Mouse (Mus musculus) neural tube, embryonic 13.5 days (tissue): Measurements from ENCODE around the gene Macf1. TPM values are rescaled to one million over a fixed set of nuclear protein-coding genes. Genes with fewer than 3 reads are reported as not detected.

Experiments
- ATAC-seq: fragments of 200-750 bp; cut with Nextera tagmentation; 2 replicates; pipeline ENCODE4 v1.8.0; 2017; ENCODE audit warnings: low read depth, mild to moderate bottlenecking, moderate TSS enrichment, moderate library complexity
- H3K27ac ChIP-seq: fragments of 300-500 bp; sonication (generic); replicated peaks from 2 replicates; pipeline ENCODE4 v1.5.1; 2015; ENCODE audit warnings: moderate library complexity, mild to moderate bottlenecking, inconsistent platforms
- H3K27me3 ChIP-seq: fragments of 300-500 bp; sonication (generic); 2 replicates; pipeline ENCODE4 v1.6.1; 2015; ENCODE audit warnings: mild to moderate bottlenecking, inconsistent platforms
- H3K36me3 ChIP-seq: fragments of 300-500 bp; sonication (generic); 2 replicates; pipeline ENCODE4 v1.6.1; 2015; ENCODE audit warnings: mild to moderate bottlenecking, inconsistent platforms
- H3K4me1 ChIP-seq: fragments of 300-500 bp; sonication (generic); replicated peaks from 2 replicates; pipeline ENCODE4 v1.6.1; 2015; ENCODE audit warnings: inconsistent platforms
- H3K4me2 ChIP-seq: fragments of 300-500 bp; sonication (generic); 2 replicates; pipeline ENCODE4 v1.6.1; 2015; ENCODE audit warnings: inconsistent platforms, mild to moderate bottlenecking, moderate library complexity
- H3K4me3 ChIP-seq: fragments of 300-500 bp; sonication (generic); 2 replicates; pipeline ENCODE4 v1.5.1; 2015; ENCODE audit warnings: mild to moderate bottlenecking, inconsistent platforms
- H3K9ac ChIP-seq: fragments of 300-500 bp; sonication (generic); 2 replicates; pipeline ENCODE4 v1.6.1; 2015; ENCODE audit warnings: moderate library complexity, mild to moderate bottlenecking, inconsistent platforms
- H3K9me3 ChIP-seq: fragments of 300-500 bp; sonication (generic); 2 replicates; pipeline ENCODE4 v1.6.1; 2016; ENCODE audit warnings: inconsistent platforms
- WGBS: fragments of 180-500 bp; shearing (Covaris S2); methylation state at CpG from one replicate; pipeline ENCODE4 v1.1.7; 2015; 5-methylcytosine and 5-hydroxymethylcytosine counted together
- microRNA-seq: library from miRNA; unstranded; fragments of <30 nt; microRNA quantifications from one replicate; pipeline ENCODE4, GENCODE M21; 2016
- polyA plus RNA-seq: library from polyadenylated mRNA; unstranded; fragments of >200 nt; fragmentation: Nextera tagmentation; extraction: Ambion mirVana; gene quantifications from 2 replicates; pipeline ENCODE4 v1.2.1, GENCODE M21; 2015

Macf1 gene
- polyA plus RNA-seq, 1 experiment from 2014 or later, result 57.7 TPM

GRCm38 (mm10) chr4:123313010-123313409 is 371.1 kb downstream of the Macf1 start:
- no peaks in the 10 kb centered on the region for H3K27me3 ChIP-seq
- H3K4me2 ChIP-seq, result no peak overlapping the region
- H3K9me3 ChIP-seq, result no peaks in the 10 kb centered on the region
- H3K4me3 ChIP-seq, result no peak overlapping the region
- no peak overlapping the region for H3K9ac ChIP-seq
- no peaks in the 10 kb centered on the region for H3K4me1 ChIP-seq
- no peak for ATAC-seq
- H3K36me3 ChIP-seq, result no peaks in the 10 kb centered on the region
- WGBS, result 86% methylated on average over 6 of the region's 6 CpGs
- no peak overlapping the region for H3K27ac ChIP-seq

- 85% methylated on average over 7 of the region's 7 CpGs for WGBS
- Histone ChIP-seq H3K4me3 (no peak overlapping the region), H3K9ac (no peak overlapping the region), H3K27me3 (no peaks in the 10 kb centered on the region), H3K4me1 (no peaks in the 10 kb centered on the region), H3K36me3 (peaks cover 4% of the 10 kb centered on the region; the same call in 1 of the 2 replicates), H3K4me2 (no peak overlapping the region), H3K9me3 (no peaks in the 10 kb centered on the region), H3K27ac (no peak overlapping the region)
- no peak for ATAC-seq
Measured at GRCm38 (mm10) chr4:123311845-123312244, 372.3 kb downstream of the Macf1 start.

- H3K4me1 ChIP-seq, result no peaks in the 10 kb centered on the region
- H3K4me2 ChIP-seq, result no peak overlapping the region
- H3K27ac ChIP-seq, result no peak overlapping the region
- peaks cover 17% of the 10 kb centered on the region for H3K36me3 ChIP-seq
- no peak overlapping the region for H3K9ac ChIP-seq
- WGBS, result 69% methylated on average over 3 of the region's 3 CpGs
- ATAC-seq, result no peak
- no peaks in the 10 kb centered on the region for H3K27me3 ChIP-seq
- H3K4me3 ChIP-seq, result no peak overlapping the region
- H3K9me3 ChIP-seq, result no peaks in the 10 kb centered on the region
Measured at GRCm38 (mm10) chr4:123308292-123308691, 375.9 kb downstream of the Macf1 start.

GRCm38 (mm10) chr4:123306999-123307398 is 377.2 kb downstream of the Macf1 start:
- Histone ChIP-seq H3K27me3 (no peaks in the 10 kb centered on the region), H3K9ac (no peak overlapping the region), H3K4me3 (no peak overlapping the region), H3K9me3 (no peaks in the 10 kb centered on the region), H3K4me2 (no peak overlapping the region), H3K4me1 (no peaks in the 10 kb centered on the region), H3K36me3 (peaks cover 30% of the 10 kb centered on the region), H3K27ac (no peak overlapping the region)
- no peak for ATAC-seq
- 85% methylated on average over 10 of the region's 10 CpGs for WGBS

- 45% methylated on average over 3 of the region's 3 CpGs for WGBS
- H3K9me3 ChIP-seq, result no peaks in the 10 kb centered on the region
- no peak overlapping the region for H3K9ac ChIP-seq
- no peak overlapping the region for H3K4me3 ChIP-seq
- no peaks in the 10 kb centered on the region for H3K4me1 ChIP-seq
- no peak overlapping the region for H3K27ac ChIP-seq
- H3K4me2 ChIP-seq, result no peak overlapping the region
- peaks cover 38% of the 10 kb centered on the region for H3K36me3 ChIP-seq
- peak; percentile 36; the same call in 1 of the 2 replicates for ATAC-seq
- no peaks in the 10 kb centered on the region for H3K27me3 ChIP-seq
Measured at GRCm38 (mm10) chr4:123305789-123306188, 378.4 kb downstream of the Macf1 start.

Small RNA genes within 50 kb of the gene (microRNA-seq; reads per million reads assigned to microRNA genes)
- gene Mir6398, result not detected

Other genes with a start within 250 kb of the Macf1 start
- 469 and 474 TPM in 2 replicates for gene Ndufs5, start 33.8 kb upstream of the Macf1 start, polyA plus RNA-seq
- gene Akirin1, start 66.0 kb upstream of the Macf1 start, polyA plus RNA-seq, result 81.7 and 88.7 TPM in 2 replicates
- 0.64 and 1.5 TPM in 2 replicates for gene Rhbdl2, start 103.5 kb upstream of the Macf1 start, polyA plus RNA-seq
- 0.20 TPM in 1 of 2 replicates, not detected in the other for gene 4933427I04Rik, start 175.3 kb upstream of the Macf1 start, polyA plus RNA-seq
- gene Mycbp, start 220.5 kb upstream of the Macf1 start, polyA plus RNA-seq, result 33.5 and 39.3 TPM in 2 replicates
- 49.9 and 58.3 TPM in 2 replicates for gene Rragc, start 233.1 kb upstream of the Macf1 start, polyA plus RNA-seq
- gene 4930535I16Rik, start 233.7 kb upstream of the Macf1 start, polyA plus RNA-seq, result not detected in 2 replicates